Mouse (Mus musculus): Measurements from ENCODE around the gene Begain. TPM values are rescaled to one million over a fixed set of nuclear protein-coding genes. Genes with fewer than 3 reads are reported as not detected.

Begain gene
- polyA plus RNA-seq, 1 experiment = 3.1 TPM

DNA sequence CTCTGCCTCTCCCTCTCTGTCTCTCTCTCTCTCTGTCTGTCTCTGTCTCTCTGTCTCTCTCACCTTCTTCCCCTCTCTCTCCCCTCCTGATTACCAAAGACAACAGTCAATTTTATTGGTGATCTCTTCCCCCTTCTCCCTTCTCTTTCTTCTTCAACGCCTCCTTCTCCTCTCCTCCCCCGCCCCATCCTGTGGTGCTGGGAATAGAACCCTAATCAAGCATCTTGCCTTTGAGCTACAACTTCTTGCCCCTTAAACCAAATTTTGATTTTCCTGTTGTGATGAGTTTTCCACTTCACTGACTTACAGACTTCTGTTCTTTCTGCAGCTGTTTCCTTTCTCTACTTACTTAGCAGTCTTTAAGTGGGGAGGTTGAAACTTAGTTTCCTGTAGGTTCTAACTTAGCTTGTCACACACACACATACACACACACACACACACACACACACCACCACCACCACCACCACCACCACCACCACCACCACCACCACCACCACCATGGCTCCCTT, 6.8 kb upstream of the Begain start:
- Histone ChIP-seq H3K27ac (ENCODE audit: insufficient read depth, low read length) (peak overlapping the region; percentile 77), H3K4me1 (ENCODE audit: control insufficient read depth, insufficient read depth, insufficient read length) (peaks cover 38% of the 10 kb centered on the region; the same call in 1 of the 2 replicates), H3K27me3 (ENCODE audit: control insufficient read depth, insufficient read depth, low read length) (no peaks in the 10 kb centered on the region), H3K36me3 (ENCODE audit: control insufficient read depth, insufficient read depth, low read length) (no peaks in the 10 kb centered on the region), H3K4me3 (ENCODE audit: extremely low read depth, insufficient read depth, insufficient read length) (no peak overlapping the region)
- peak in 1 of 2 experiments; percentile 46 for DNase-seq (ENCODE audit: low read depth in 1 of 2, low spot score in 2 of 2)
- WGBS = 17% methylated on average over 2 of the region's 2 CpGs
- TF ChIP-seq POLR2A (IDR thresholded peaks at IDR 0.05; ENCODE audit: low read depth, low read length) (no peak), CTCF (IDR thresholded peaks at IDR 0.05; ENCODE audit: extremely low read depth, insufficient read depth, insufficient read length, insufficient replicate concordance) (no peak)

DNA sequence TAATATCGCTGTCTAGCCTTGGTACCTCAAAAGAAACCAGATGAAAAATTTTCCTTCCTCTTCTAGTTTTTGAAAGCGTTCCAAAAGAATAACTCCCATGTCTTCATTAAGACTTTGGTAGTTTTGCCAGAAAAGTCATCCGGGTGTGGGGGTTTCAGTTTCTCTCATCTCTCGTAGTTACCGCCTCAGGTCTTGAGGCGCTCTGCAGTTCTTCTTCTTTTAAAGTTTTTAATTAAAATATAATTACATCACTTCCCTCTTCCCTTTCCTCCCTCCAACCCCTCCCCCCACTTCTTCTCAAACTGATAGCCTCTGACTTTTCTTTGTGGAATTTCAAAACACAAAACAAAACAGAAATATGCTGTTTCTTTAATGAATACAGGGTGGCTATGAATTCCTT, 6.1 kb upstream of the Begain start:
- Histone ChIP-seq H3K27ac (ENCODE audit: insufficient read depth, low read length) (peak overlapping the region; percentile 77), H3K4me1 (ENCODE audit: control insufficient read depth, insufficient read depth, insufficient read length) (peaks cover 43% of the 10 kb centered on the region; the same call in 1 of the 2 replicates), H3K36me3 (ENCODE audit: control insufficient read depth, insufficient read depth, low read length) (no peaks in the 10 kb centered on the region), H3K27me3 (ENCODE audit: control insufficient read depth, insufficient read depth, low read length) (no peaks in the 10 kb centered on the region), H3K4me3 (ENCODE audit: extremely low read depth, insufficient read depth, insufficient read length) (0 out of 2 replicates have a peak overlapping the region, but pooled peaks have one; percentile 1)
- DNase-seq (ENCODE audit: low read depth in 1 of 2, low spot score in 2 of 2) = peak; percentile 33 to 44
- WGBS = 5% methylated on average over 6 of the region's 6 CpGs
- TF ChIP-seq CTCF (IDR thresholded peaks at IDR 0.05; ENCODE audit: extremely low read depth, insufficient read depth, insufficient read length, insufficient replicate concordance) = no peak
- no peak for TF ChIP-seq POLR2A (IDR thresholded peaks at IDR 0.05; ENCODE audit: low read depth, low read length)

DNA sequence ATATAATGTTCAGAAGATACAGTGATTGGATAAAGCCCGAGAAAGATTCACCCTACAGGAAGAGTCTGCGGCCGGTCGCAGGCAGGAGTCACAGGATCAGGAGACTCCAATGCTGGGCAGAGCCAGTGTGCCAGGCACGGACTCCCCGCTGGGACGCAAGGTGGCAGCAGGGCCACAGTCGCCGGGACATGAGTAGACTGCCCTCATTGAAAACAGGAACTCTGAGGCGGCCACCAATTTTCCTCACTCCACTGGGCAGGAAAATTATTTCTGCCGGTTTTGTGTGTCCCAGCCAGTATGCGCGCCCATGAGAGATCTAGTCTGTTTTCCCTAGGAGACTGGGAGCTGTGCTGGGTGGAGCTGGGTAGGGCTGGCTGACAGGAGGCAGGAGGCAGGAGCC, 3.2 kb upstream of the Begain start:
- Histone ChIP-seq H3K27me3 (ENCODE audit: control insufficient read depth, insufficient read depth, low read length) (no peaks in the 10 kb centered on the region), H3K4me1 (ENCODE audit: control insufficient read depth, insufficient read depth, insufficient read length) (peaks cover 35% of the 10 kb centered on the region; the same call in 1 of the 2 replicates), H3K27ac (ENCODE audit: insufficient read depth, low read length) (peak overlapping the region; percentile 95), H3K4me3 (ENCODE audit: extremely low read depth, insufficient read depth, insufficient read length) (peak overlapping the region; percentile 37; the same call in 1 of the 2 replicates), H3K36me3 (ENCODE audit: control insufficient read depth, insufficient read depth, low read length) (no peaks in the 10 kb centered on the region)
- WGBS = 42% methylated on average over 13 of the region's 13 CpGs
- TF ChIP-seq CTCF (IDR thresholded peaks at IDR 0.05; ENCODE audit: extremely low read depth, insufficient read depth, insufficient read length, insufficient replicate concordance) (peak; percentile 64; the same call in 1 of the 2 replicates), POLR2A (IDR thresholded peaks at IDR 0.05; ENCODE audit: low read depth, low read length) (no peak)
- DNase-seq (ENCODE audit: low read depth in 1 of 2, low spot score in 2 of 2) = peak; percentile 47 to 82

DNA sequence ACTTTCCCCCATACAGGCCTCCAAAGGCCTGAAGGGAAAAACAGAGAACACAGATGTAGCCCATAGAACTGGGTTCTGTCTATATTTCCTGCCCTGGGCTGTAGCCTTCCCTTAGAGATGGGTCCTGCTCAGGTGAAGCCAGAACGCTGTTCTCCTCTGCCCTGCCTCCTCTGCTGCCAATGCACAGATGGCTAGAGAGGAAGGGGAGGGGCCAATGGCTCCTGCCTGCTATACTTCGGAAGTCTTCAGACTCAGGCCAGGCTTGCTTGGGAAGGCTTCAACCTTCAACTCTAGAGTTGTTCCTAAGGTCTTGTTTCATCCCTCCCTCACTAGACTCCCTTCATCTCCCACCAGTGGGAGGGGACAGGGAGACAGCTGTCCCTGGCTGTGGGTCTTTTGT, 1.7 kb upstream of the Begain start:
- WGBS = 10% methylated on average over 2 of the region's 2 CpGs
- DNase-seq (ENCODE audit: low read depth in 1 of 2, low spot score in 2 of 2) = peak in 1 of 2 experiments; percentile 58
- H3K27me3 ChIP-seq (ENCODE audit: control insufficient read depth, insufficient read depth, low read length) = no peaks in the 10 kb centered on the region
- TF ChIP-seq CTCF (IDR thresholded peaks at IDR 0.05; ENCODE audit: extremely low read depth, insufficient read depth, insufficient read length, insufficient replicate concordance) = no peak
- no peak for TF ChIP-seq POLR2A (IDR thresholded peaks at IDR 0.05; ENCODE audit: low read depth, low read length)
- H3K4me1 ChIP-seq (ENCODE audit: control insufficient read depth, insufficient read depth, insufficient read length) = peaks cover 32% of the 10 kb centered on the region; the same call in 1 of the 2 replicates
- H3K36me3 ChIP-seq (ENCODE audit: control insufficient read depth, insufficient read depth, low read length) = no peaks in the 10 kb centered on the region
- no peak overlapping the region for H3K4me3 ChIP-seq (ENCODE audit: extremely low read depth, insufficient read depth, insufficient read length)
- H3K27ac ChIP-seq (ENCODE audit: insufficient read depth, low read length) = peak overlapping the region; percentile 30; the same call in 1 of the 2 replicates

DNA sequence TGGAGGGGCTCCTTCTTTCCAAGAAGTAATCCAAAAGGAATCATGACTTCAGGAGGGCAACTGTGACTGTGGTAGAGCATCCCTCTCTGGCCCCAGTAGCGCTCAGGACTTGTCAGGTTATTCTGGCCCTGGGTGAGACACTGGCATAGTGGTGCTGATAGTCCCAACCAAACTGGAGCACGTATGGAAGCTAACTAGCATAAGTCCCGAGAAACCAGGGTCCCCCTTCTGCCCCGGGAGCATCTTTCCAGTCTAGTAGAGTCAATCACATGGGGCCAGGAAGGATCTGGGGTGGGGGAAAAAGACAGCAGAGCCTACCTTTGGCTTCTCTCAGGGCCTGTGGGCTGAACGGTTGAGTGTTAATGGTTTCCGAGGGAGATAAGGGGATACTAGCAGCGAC, 721 bp upstream of the Begain start:
- H3K4me3 ChIP-seq (ENCODE audit: extremely low read depth, insufficient read depth, insufficient read length) = no peak overlapping the region
- H3K4me1 ChIP-seq (ENCODE audit: control insufficient read depth, insufficient read depth, insufficient read length) = peaks cover 29% of the 10 kb centered on the region; the same call in 1 of the 2 replicates
- TF ChIP-seq POLR2A (IDR thresholded peaks at IDR 0.05; ENCODE audit: low read depth, low read length) (no peak), CTCF (IDR thresholded peaks at IDR 0.05; ENCODE audit: extremely low read depth, insufficient read depth, insufficient read length, insufficient replicate concordance) (no peak)
- H3K27ac ChIP-seq (ENCODE audit: insufficient read depth, low read length) = no peak overlapping the region
- WGBS = 82% methylated on average over 7 of the region's 7 CpGs
- no peaks in the 10 kb centered on the region for H3K36me3 ChIP-seq (ENCODE audit: control insufficient read depth, insufficient read depth, low read length)
- no peaks in the 10 kb centered on the region for H3K27me3 ChIP-seq (ENCODE audit: control insufficient read depth, insufficient read depth, low read length)
- no peak for DNase-seq (ENCODE audit: low read depth in 1 of 2, low spot score in 2 of 2)

DNA sequence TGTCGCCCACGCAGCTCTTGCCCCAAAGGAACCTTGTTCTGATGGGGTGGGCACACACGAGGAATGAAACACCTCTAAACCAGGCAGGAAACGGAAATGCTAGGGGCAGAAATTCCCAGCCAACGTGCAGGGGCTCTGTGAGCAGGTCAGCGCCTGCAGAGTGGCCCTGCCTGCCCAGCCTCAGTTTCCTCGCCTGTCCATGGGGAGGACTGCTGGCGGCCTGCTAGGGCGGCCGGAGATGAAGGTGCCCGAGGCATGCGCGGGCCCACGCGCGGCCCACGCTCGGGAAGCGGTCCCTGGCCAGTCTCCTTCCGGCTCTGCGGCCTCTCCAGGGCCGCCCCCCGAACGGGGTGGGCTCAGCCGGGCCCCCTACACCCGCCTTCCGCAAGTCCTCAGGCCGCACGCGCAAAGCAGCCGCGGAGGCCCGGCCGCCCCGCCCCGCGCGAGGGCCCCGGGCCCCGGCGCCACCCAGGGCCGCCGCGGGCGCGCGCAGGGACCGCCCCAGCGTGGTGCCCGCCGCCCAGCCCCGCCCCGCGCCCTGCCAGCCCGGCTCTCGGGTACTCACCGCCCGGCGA, 369 bp downstream of the Begain start:
- no peak for TF ChIP-seq POLR2A (IDR thresholded peaks at IDR 0.05; ENCODE audit: low read depth, low read length)
- no peak for TF ChIP-seq CTCF (IDR thresholded peaks at IDR 0.05; ENCODE audit: extremely low read depth, insufficient read depth, insufficient read length, insufficient replicate concordance)
- peak in 1 of 2 experiments; percentile 64 for DNase-seq (ENCODE audit: low read depth in 1 of 2, low spot score in 2 of 2)
- Histone ChIP-seq H3K4me3 (ENCODE audit: extremely low read depth, insufficient read depth, insufficient read length) (peak overlapping the region; percentile 57), H3K27ac (ENCODE audit: insufficient read depth, low read length) (peak overlapping the region; percentile 30; the same call in 1 of the 2 replicates), H3K4me1 (ENCODE audit: control insufficient read depth, insufficient read depth, insufficient read length) (peaks cover 25% of the 10 kb centered on the region; the same call in 1 of the 2 replicates), H3K36me3 (ENCODE audit: control insufficient read depth, insufficient read depth, low read length) (no peaks in the 10 kb centered on the region), H3K27me3 (ENCODE audit: control insufficient read depth, insufficient read depth, low read length) (no peaks in the 10 kb centered on the region)
- 3% methylated on average over 50 of the region's 59 CpGs for WGBS

DNA sequence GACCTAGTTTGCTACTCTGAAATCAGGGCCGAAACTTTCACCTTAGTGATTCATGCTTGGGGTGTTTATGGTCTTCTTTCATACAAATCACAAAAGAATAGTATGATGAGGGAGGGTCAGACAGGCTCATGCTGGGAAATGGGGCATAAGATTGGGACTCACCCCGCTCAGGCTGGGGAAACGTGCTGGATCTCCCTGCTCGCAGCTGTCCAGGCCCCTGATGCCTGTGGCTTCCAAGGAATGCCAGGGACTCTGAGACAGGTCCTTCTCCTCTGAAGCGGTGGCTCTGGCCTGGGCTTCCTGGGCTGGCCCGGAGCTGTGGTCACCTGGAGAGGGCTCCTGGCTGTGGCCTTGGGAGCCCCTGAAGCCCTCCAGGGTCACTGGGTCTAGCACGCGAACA, 9.4 kb downstream of the Begain start:
- peaks cover under 1% of the 10 kb centered on the region; the same call in 1 of the 2 replicates for H3K4me1 ChIP-seq (ENCODE audit: control insufficient read depth, insufficient read depth, insufficient read length)
- H3K27me3 ChIP-seq (ENCODE audit: control insufficient read depth, insufficient read depth, low read length) = peaks cover 6% of the 10 kb centered on the region
- no peak overlapping the region for H3K4me3 ChIP-seq (ENCODE audit: extremely low read depth, insufficient read depth, insufficient read length)
- DNase-seq (ENCODE audit: low read depth in 1 of 2, low spot score in 2 of 2) = no peak
- 93% methylated on average over 8 of the region's 8 CpGs for WGBS
- H3K36me3 ChIP-seq (ENCODE audit: control insufficient read depth, insufficient read depth, low read length) = no peaks in the 10 kb centered on the region
- TF ChIP-seq CTCF (IDR thresholded peaks at IDR 0.05; ENCODE audit: extremely low read depth, insufficient read depth, insufficient read length, insufficient replicate concordance) (no peak), POLR2A (IDR thresholded peaks at IDR 0.05; ENCODE audit: low read depth, low read length) (no peak)
- no peak overlapping the region for H3K27ac ChIP-seq (ENCODE audit: insufficient read depth, low read length)
